Mouse (Mus musculus) thymus, adult 18-20 months (tissue): ENCODE measurements around the gene Hist1h2bc.
A peak's percentile ranks its signal among the peaks of the same experiment; 100 is the strongest.

ENCODE experiments used
- DNase-seq, 2 experiments: peaks; one replicate each; pipeline ENCODE4 v3.0.0; 2022; ENCODE audit warnings: mixed read lengths in 2 of 2

The Hist1h2bc gene

GRCm38 (mm10) chr13:23738677-23739068 is 54.7 kb downstream of the Hist1h2bc start, which contains the start of gene Hist1h1c:
Gene Hist1h1c, plus strand, starts transcription at chr13:23738808.
- peak; percentile 88 to 94 for DNase-seq

GRCm38 (mm10) chr13:23739069-23739921 is 55.3 kb downstream of the Hist1h2bc start:
- DNase-seq: peak; percentile 88 to 96

- no peak for DNase-seq
Measured at GRCm38 (mm10) chr13:23739922-23740252, 55.9 kb downstream of the Hist1h2bc start.

- DNase-seq: no peak
Measured at GRCm38 (mm10) chr13:23740256-23740840, 56.3 kb downstream of the Hist1h2bc start.

- no peak for DNase-seq
Measured at GRCm38 (mm10) chr13:23740910-23741309, 56.9 kb downstream of the Hist1h2bc start.

GRCm38 (mm10) chr13:23742007-23742406 is 58.0 kb downstream of the Hist1h2bc start:
- DNase-seq: no peak
